Mouse (Mus musculus): Measurements from ENCODE around the gene Lrfn2.
A peak's percentile ranks its signal among the peaks of the same experiment; 100 is the strongest.

The Lrfn2 gene

DNA sequence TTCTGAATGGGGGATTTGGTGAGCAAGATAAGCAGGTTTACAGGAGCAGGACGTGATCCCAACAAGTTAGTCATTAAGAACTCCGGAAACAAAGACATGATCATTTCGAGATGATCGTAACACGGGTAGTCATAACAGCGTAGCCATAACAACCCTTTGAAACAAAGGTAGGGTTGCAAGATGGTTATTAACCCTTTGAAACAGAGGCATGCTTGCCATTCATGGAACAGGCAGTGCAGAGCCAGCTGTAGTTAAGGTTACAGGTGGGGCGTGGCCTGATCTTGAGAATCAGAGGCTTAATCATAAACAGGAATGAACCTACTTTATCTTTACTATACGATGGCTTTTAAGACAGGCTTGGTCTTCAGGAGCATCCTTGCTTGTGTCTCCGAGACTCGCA lies 39.1 kb downstream of the Lrfn2 start:
- DNase-seq = no peak

DNA sequence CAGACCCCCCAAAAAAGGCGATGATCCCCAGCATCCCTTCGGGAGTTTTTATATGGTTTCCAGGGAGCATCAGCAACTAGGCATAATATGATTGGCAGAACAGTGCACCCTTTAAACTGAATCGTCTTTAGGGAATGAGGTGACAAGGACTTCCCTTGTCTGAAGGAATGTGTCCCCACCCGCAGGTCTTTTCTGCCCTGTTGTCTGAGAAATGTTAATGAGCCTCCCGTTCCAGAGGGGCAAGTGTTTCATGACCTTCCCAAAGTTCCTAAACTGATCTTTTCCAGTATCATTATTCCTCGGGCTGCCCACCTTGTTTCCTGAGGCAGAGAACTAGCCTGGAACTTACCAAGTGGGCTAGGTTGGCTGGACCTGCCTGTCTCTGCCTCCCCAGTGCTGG lies 40.7 kb downstream of the Lrfn2 start:
- DNase-seq = no peak

GRCm38 (mm10) chr17:48973394-48973793 lies 41.2 kb downstream of the Lrfn2 start:
- no peak for DNase-seq

- DNase-seq = no peak
Observed at GRCm38 (mm10) chr17:48975055-48975454, 42.9 kb downstream of the Lrfn2 start.

DNA sequence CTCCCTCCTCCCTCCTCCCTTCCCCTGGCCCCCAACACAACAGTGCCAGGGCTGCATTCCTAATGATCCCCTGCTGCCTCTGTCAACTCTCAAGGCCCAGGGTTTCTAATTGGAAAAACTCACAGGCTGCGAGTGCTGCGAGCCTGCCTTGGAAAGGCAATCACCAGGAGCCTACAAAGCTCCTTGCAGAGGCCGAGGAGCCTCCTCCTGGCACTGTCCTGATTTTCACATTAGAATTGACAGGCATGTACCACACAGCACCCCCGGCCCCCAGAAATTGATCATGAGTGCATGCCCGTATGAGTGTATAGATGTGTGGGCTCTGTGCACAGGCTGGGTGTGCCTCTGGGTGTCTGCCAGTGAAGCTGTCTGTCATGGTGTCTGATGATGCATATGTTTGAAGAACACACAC lies 44.4 kb downstream of the Lrfn2 start:
- DNase-seq = peak; percentile 63

GRCm38 (mm10) chr17:48995256-48995993 lies 63.2 kb downstream of the Lrfn2 start:
- DNase-seq = no peak

- DNase-seq = no peak
Observed at GRCm38 (mm10) chr17:48999463-49000227, 67.5 kb downstream of the Lrfn2 start.

DNA sequence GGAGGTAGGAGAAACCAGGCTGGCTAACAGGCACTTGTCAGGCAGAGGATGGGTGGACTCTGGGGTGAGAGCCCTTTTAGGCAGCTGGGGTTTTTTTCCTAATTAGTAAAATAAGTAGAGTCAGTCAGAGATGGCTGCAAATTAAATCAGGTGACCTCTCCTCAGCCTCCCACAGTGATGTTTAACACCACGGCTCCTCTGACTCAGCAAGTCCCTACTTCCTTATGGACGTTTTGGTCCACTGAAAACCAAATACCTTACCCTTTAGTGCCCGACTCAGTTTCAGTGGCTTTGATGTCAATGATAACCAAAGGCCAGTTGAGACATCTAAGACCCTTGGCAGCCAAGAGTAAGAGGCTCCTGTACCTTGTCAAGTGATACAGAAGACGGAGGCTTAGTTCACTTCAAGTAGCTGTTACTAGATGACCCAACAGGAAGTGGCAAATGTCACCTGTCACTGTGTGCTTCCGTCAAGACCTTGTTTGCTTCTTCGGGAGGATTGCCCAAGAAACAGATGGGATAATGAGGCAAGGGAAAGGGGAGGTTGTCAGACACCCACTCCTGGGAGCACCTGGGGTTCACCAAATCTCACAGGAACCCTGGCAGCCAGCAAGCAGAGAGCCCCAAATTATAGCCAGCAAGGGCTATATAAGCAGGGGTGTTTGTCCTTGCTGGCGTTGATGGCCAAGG lies 77.3 kb downstream of the Lrfn2 start:
- DNase-seq = no peak

- no peak for DNase-seq
Observed at GRCm38 (mm10) chr17:49013876-49014600, 81.9 kb downstream of the Lrfn2 start.

DNA sequence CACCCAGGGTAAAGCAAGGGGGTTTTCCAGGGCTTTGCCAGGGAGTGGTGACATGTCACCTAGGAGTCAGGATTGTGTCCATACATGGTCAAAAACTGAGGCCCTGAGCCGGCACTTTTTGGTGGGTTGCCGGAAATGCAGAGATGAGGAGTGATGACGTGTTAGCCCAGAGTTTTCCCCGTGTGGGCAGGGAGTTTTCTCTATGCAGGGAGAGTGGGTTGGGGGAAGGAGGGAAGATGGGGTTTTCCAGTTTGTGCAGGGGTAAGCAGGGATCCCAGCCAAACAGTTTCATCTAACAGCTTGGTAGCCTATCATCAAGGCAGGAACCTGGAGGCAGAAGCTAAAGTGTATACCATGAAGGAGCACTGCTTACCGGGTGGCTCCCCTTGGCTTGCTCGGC lies 83.2 kb downstream of the Lrfn2 start:
- DNase-seq = no peak

- no peak for DNase-seq
Observed at GRCm38 (mm10) chr17:49016229-49016628, 84.0 kb downstream of the Lrfn2 start.

GRCm38 (mm10) chr17:49017438-49018415 lies 85.5 kb downstream of the Lrfn2 start:
- DNase-seq = no peak

- DNase-seq = no peak
Observed at GRCm38 (mm10) chr17:49018774-49019488, 86.8 kb downstream of the Lrfn2 start.

DNA sequence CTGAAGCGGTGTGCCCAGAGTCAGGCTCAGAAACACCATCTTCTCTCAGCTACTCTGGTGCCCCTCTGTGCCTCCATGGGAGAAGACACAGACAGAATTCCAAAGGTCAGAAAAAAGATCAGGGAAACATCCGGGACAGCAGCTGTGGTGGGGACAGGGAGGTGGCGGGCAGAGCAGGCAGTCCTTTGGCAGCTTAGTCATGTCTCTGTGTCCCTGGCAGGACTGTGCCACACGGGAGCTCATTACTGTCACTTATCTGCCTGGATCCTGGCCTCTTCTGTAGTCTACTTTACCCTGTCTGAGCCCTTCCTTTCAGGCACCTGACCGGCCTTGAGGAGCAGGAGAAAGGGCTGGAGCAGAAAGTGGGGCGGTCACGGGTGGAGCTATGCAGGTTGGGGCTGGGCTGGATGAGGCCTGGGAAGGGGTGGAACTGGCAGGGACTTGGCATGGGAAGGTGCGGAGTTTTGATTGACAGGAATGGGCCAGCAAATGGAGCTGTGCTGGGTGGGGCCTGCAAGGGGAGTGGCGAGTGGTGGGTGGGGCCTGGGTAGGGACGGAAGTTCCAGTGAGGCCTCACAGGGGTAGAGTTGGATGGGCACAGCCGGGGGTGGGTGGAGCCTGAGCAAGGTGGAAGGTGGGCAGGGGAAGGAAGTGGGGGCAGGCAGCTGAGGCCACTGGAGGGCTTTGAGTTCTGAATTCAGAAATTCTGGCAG lies 97.5 kb downstream of the Lrfn2 start:
- peak; percentile 43 for DNase-seq

DNA sequence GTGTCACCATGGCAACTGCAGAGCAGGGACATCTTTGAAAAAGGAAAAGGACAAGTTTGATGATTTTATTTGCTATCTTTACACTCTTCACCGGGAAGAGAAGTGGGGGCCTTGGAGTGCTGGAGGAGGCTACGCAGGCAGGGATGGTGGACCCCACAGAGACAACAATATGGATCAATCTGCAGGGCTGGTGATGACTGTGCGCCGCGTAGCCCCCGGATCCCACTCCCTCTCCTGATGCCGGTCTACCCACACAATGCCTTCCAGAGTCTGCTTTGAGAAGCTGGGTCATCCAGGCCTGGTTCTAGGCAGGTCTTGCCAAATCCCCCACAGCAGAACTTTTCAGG lies 98.1 kb downstream of the Lrfn2 start:
- no peak for DNase-seq

GRCm38 (mm10) chr17:49030841-49031240 lies 98.7 kb downstream of the Lrfn2 start:
- DNase-seq = no peak

DNA sequence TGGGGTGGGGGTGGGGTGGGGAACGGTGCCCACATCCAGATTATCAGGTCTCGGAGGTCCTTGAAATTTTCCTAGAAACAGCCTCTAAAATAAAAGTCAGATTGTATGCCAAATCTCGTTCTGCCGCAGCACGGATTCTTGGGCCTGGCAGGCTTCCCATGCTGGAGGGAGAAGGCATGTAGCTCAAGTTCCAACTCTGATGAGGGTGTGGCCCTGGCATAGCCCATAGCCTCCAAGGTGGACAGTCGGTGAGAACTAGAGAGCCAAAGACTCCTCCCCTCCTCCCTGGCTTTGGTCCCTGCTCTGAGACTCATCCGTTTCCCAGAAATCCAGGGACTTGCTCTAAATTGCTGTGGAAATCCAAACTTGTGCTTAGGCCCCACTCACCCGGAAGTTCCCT lies 99.6 kb downstream of the Lrfn2 start:
- DNase-seq = peak; percentile 56

- no peak for DNase-seq
Observed at GRCm38 (mm10) chr17:49033276-49033675, 101.1 kb downstream of the Lrfn2 start.

DNA sequence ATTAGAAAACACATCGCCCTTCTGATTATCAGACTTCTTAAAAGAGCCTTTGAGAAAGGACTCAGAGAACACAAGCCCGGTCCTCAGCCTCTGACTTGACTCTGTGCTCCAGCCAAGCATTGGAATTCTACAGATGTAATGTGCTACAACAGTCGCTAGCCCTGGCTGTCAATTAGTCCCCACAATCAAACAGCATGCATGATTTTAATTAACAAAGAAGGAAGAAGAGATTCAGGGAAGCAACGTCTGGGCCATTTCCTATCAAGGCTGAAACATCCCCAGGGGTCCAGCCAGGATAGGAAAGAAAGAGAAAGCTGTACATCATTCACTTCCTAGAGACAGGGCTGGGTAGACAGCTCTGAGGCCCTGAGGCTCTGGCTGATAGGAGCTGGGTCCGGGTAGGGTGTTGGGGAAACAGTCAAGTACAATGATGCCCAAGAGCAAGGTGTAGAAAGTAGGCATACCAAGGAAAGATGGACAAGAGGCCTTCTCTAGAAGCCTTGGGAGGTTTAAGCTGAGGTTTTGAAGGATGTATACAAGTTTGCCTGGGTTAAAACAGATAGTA lies 101.6 kb downstream of the Lrfn2 start:
- no peak for DNase-seq

- DNase-seq = no peak
Observed at GRCm38 (mm10) chr17:49035052-49035451, 102.9 kb downstream of the Lrfn2 start.

Data from right cerebral cortex, postnatal 14 days (tissue).